Mouse (Mus musculus) neural tube, embryonic 15.5 days (tissue): Measurements from ENCODE around the gene Trib3. TPM values are rescaled to one million over a fixed set of nuclear protein-coding genes. Genes with fewer than 3 reads are reported as not detected.
"Not testable (repeated sequence)": the region's sequence is repeated elsewhere in the genome, so short reads cannot be mapped to it uniquely, and the experiment has no call there.

ENCODE experiments used
- ATAC-seq: fragments of 200-750 bp; cut with Nextera tagmentation; 2 replicates; pipeline ENCODE4 v1.8.0; 2017; ENCODE audit warnings: mild to moderate bottlenecking, moderate TSS enrichment, moderate library complexity; ENCODE audit not compliant: low FRiP score
- H3K27ac ChIP-seq: fragments of 300-500 bp; sonication (generic); replicated peaks from 2 replicates; pipeline ENCODE4 v1.5.1; 2015; ENCODE audit warnings: mild to moderate bottlenecking, inconsistent platforms
- H3K27me3 ChIP-seq: fragments of 300-500 bp; sonication (generic); replicated peaks from 2 replicates; pipeline ENCODE4 v1.6.1; 2015; ENCODE audit warnings: inconsistent platforms
- H3K36me3 ChIP-seq: fragments of 300-500 bp; sonication (generic); 2 replicates; pipeline ENCODE4 v1.6.1; 2015; ENCODE audit warnings: inconsistent platforms
- H3K4me1 ChIP-seq: fragments of 300-500 bp; sonication (generic); 2 replicates; pipeline ENCODE4 v1.6.1; 2015; ENCODE audit warnings: inconsistent platforms
- H3K4me2 ChIP-seq: fragments of 300-500 bp; sonication (generic); 2 replicates; pipeline ENCODE4 v1.6.1; 2015; ENCODE audit warnings: inconsistent platforms, mild to moderate bottlenecking, moderate library complexity
- H3K4me3 ChIP-seq: fragments of 300-500 bp; sonication (generic); replicated peaks from 2 replicates; pipeline ENCODE4 v1.5.1; 2015; ENCODE audit warnings: mild to moderate bottlenecking, inconsistent platforms
- H3K9ac ChIP-seq: fragments of 300-500 bp; sonication (generic); replicated peaks from 2 replicates; pipeline ENCODE4 v1.6.1; 2015; ENCODE audit warnings: mild to moderate bottlenecking, inconsistent platforms
- H3K9me3 ChIP-seq: fragments of 300-500 bp; sonication (generic); replicated peaks from 2 replicates; pipeline ENCODE4 v1.6.1; 2016; ENCODE audit warnings: inconsistent platforms
- WGBS: fragments of 180-500 bp; shearing (Covaris S2); methylation state at CpG from one replicate; pipeline ENCODE4 v1.1.7; 2015; ENCODE audit warnings: mixed read lengths; 5-methylcytosine and 5-hydroxymethylcytosine counted together
- polyA plus RNA-seq: library from polyadenylated mRNA; unstranded; fragments of >200 nt; fragmentation: Nextera tagmentation; extraction: Ambion mirVana; gene quantifications from 2 replicates; pipeline ENCODE4 v1.2.1, GENCODE M21; 2015

The Trib3 gene
- polyA plus RNA-seq, 1 experiment from 2014 or later = 1.8 TPM

GRCm38 (mm10) chr2:152294541-152294940 is 49.3 kb downstream of the Trib3 start:
- 33% methylated on average over 5 of the region's 5 CpGs for WGBS
- no peak for ATAC-seq
- H3K9me3 ChIP-seq = no peaks in the 10 kb centered on the region

GRCm38 (mm10) chr2:152293727-152294475 is 49.9 kb downstream of the Trib3 start, which contains the start of gene Tbc1d20:
Tbc1d20 (plus strand) TSS chr2:152293828.
- Histone ChIP-seq H3K9me3 (no peaks in the 10 kb centered on the region), H3K4me1 (peaks cover 28% of the 10 kb centered on the region), H3K4me3 (peak within 1 kb of the TSS; percentile 97), H3K4me2 (peak within 1 kb of the TSS; percentile 70), H3K27me3 (no peaks in the 10 kb centered on the region), H3K27ac (peak within 1 kb of the TSS; percentile 88), H3K9ac (peak within 1 kb of the TSS; percentile 100), H3K36me3 (no peaks in the 10 kb centered on the region)
- ATAC-seq = peak; percentile 98
- under 1% methylated on average over 66 of the region's 70 CpGs for WGBS

More at GRCm38 (mm10) chr2:152294541-152294940, 49.3 kb downstream of the Trib3 start:
- Histone ChIP-seq H3K9ac (peak overlapping the region; percentile 100), H3K4me1 (peaks cover 28% of the 10 kb centered on the region), H3K4me3 (peak overlapping the region; percentile 97), H3K27me3 (no peaks in the 10 kb centered on the region), H3K36me3 (no peaks in the 10 kb centered on the region), H3K4me2 (peak overlapping the region; percentile 70), H3K27ac (no peak overlapping the region)

GRCm38 (mm10) chr2:152293179-152293726 is 50.6 kb downstream of the Trib3 start:
- Histone ChIP-seq H3K4me2 (peak overlapping the region; percentile 70), H3K9me3 (no peaks in the 10 kb centered on the region), H3K27ac (peak overlapping the region; percentile 63), H3K9ac (peak overlapping the region; percentile 100), H3K4me3 (peak overlapping the region; percentile 97), H3K4me1 (peaks cover 28% of the 10 kb centered on the region), H3K27me3 (no peaks in the 10 kb centered on the region), H3K36me3 (no peaks in the 10 kb centered on the region; the same call in 1 of the 2 replicates)
- WGBS = under 1% methylated on average over 15 of the region's 15 CpGs
- ATAC-seq = peak; percentile 62

DNA sequence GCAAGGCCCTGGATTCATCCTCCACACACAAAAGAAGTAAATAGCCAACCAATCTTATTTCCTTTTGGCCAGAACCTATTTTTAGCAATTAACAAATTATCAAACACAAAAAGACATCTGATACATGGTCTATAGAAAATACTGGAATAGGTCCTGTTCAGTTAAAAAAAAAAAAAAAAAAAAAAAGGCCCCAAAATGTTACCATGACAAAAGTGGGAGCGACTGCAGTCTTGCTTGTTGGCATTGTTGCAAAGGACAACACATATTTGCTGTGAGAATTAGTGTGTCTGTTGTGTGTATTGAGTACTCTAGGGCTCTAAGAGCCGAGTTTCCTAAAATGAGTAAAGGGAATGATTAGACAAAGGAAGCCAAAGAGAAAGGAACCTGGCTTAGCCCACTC is 51.4 kb downstream of the Trib3 start:
- Histone ChIP-seq H3K9ac (no peak overlapping the region), H3K9me3 (no peaks in the 10 kb centered on the region), H3K4me1 (peaks cover 24% of the 10 kb centered on the region), H3K27me3 (no peaks in the 10 kb centered on the region), H3K4me3 (no peak overlapping the region), H3K36me3 (no peaks in the 10 kb centered on the region; the same call in 1 of the 2 replicates), H3K27ac (no peak overlapping the region), H3K4me2 (no peak overlapping the region)
- no peak for ATAC-seq
- WGBS = 63% methylated on average over 2 of the region's 2 CpGs

GRCm38 (mm10) chr2:152289623-152290022 is 54.2 kb downstream of the Trib3 start:
- H3K27ac ChIP-seq, ATAC-seq: not testable (repeated sequence)
- 89% methylated on average over 2 of the region's 2 CpGs for WGBS

GRCm38 (mm10) chr2:152288046-152288445 is 55.8 kb downstream of the Trib3 start:
- H3K9ac ChIP-seq = no peak overlapping the region
- H3K4me3 ChIP-seq = no peak overlapping the region
- H3K4me2 ChIP-seq = no peak overlapping the region
- H3K9me3 ChIP-seq = no peaks in the 10 kb centered on the region
- peaks cover 37% of the 10 kb centered on the region for H3K36me3 ChIP-seq
- ATAC-seq = no peak
- whole genome bisulfite sequencing = 85% methylated on average over 8 of the region's 8 CpGs
- H3K4me1 ChIP-seq = peaks cover 1% of the 10 kb centered on the region
- no peaks in the 10 kb centered on the region for H3K27me3 ChIP-seq
- no peak overlapping the region for H3K27ac ChIP-seq

More at GRCm38 (mm10) chr2:152289623-152290022, 54.2 kb downstream of the Trib3 start:
- H3K4me3 ChIP-seq, H3K4me1 ChIP-seq, H3K9me3 ChIP-seq, H3K27me3 ChIP-seq, H3K4me2 ChIP-seq, H3K9ac ChIP-seq: not testable (repeated sequence)
- H3K36me3 ChIP-seq = peaks cover 21% of the 10 kb centered on the region

DNA sequence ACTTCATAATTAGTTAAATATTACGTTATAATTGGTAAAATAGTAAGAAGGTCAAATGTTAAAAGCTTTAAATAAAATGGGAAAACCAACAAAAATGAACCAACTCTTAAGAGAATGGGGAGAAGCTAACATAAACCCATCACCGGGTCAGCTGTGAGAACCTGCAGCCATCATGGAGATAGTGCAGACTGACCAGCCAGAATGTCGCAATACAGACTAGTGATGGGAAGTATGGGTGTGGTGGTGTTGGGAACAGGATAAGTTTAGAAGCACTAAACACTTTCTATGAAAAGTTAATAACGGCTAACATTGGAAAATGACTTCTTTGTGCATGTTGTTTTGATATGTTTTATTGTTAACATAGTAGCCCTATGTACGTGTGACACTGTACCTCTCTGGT is 56.3 kb downstream of the Trib3 start:
- H3K4me3 ChIP-seq = no peak overlapping the region
- peaks cover 41% of the 10 kb centered on the region for H3K36me3 ChIP-seq
- H3K27ac ChIP-seq = no peak overlapping the region
- no peaks in the 10 kb centered on the region for H3K4me1 ChIP-seq
- no peaks in the 10 kb centered on the region for H3K27me3 ChIP-seq
- H3K9ac ChIP-seq = no peak overlapping the region
- H3K4me2 ChIP-seq = no peak overlapping the region
- 94% methylated on average over 5 of the region's 5 CpGs for WGBS
- H3K9me3 ChIP-seq = no peaks in the 10 kb centered on the region
- ATAC-seq = no peak

Other genes starting within 250 kb of the Trib3 start
- 25.8 and 27.7 TPM in 2 replicates for gene Srxn1, start 238.5 kb downstream of the Trib3 start, polyA plus RNA-seq
- 2.1 and 4.0 TPM in 2 replicates for gene Tcf15, start 200.5 kb downstream of the Trib3 start, polyA plus RNA-seq
- 99.6 and 106 TPM in 2 replicates for gene Csnk2a1, start 117.2 kb downstream of the Trib3 start, polyA plus RNA-seq
- 30.1 and 34.0 TPM in 2 replicates for gene Tbc1d20, start 50.2 kb downstream of the Trib3 start, polyA plus RNA-seq
- 99.8 and 109 TPM in 2 replicates for gene Rbck1, start 11.4 kb downstream of the Trib3 start, polyA plus RNA-seq
- 50.9 and 60.3 TPM in 2 replicates for gene Nrsn2, start 32.6 kb upstream of the Trib3 start, polyA plus RNA-seq
- gene Sox12, start 54.0 kb upstream of the Trib3 start, polyA plus RNA-seq = 10.1 and 12.1 TPM in 2 replicates
- gene Zcchc3, start 71.0 kb upstream of the Trib3 start, polyA plus RNA-seq = 17.5 and 18.7 TPM in 2 replicates
- 1.2 and 1.5 TPM in 2 replicates for gene 6820408C15Rik, start 71.6 kb upstream of the Trib3 start, polyA plus RNA-seq
- not detected in 2 replicates for gene Defb23, start 120.6 kb upstream of the Trib3 start, polyA plus RNA-seq
- not detected in 2 replicates for gene Defb20, start 133.0 kb upstream of the Trib3 start, polyA plus RNA-seq
- not detected in 2 replicates for gene Defb22, start 146.1 kb upstream of the Trib3 start, polyA plus RNA-seq
- not detected in 2 replicates for gene Defb26, start 167.7 kb upstream of the Trib3 start, polyA plus RNA-seq
- not detected in 2 replicates for gene Defb28, start 174.2 kb upstream of the Trib3 start, polyA plus RNA-seq
- gene Defb29, start 196.1 kb upstream of the Trib3 start, polyA plus RNA-seq = not detected in 2 replicates
- not detected in 2 replicates for gene Gm17416, start 225.3 kb upstream of the Trib3 start, polyA plus RNA-seq
- not detected in 2 replicates for gene Defb21, start 228.7 kb upstream of the Trib3 start, polyA plus RNA-seq
- gene Defb19, start 236.3 kb upstream of the Trib3 start, polyA plus RNA-seq = not detected in 2 replicates